Mouse (Mus musculus) hindbrain, postnatal 0 days (tissue): Measurements from ENCODE around the gene Rab34. TPM values are rescaled to one million over a fixed set of nuclear protein-coding genes. Genes with fewer than 3 reads are reported as not detected.

Experiments used
- ATAC-seq: fragments of 200-750 bp; cut with Nextera tagmentation; 2 replicates; pipeline ENCODE4 v1.8.0; 2017; ENCODE audit warnings: mild to moderate bottlenecking, moderate TSS enrichment, moderate library complexity
- DNase-seq: peaks from one replicate; pipeline ENCODE4 v3.0.0-alpha.2; 2015; ENCODE audit warnings: low spot score
- H3K27ac ChIP-seq: fragments of 300-500 bp; sonication (generic); 2 replicates; pipeline ENCODE4 v1.5.1; 2014; ENCODE audit warnings: mild to moderate bottlenecking
- H3K27me3 ChIP-seq: fragments of 300-500 bp; sonication (generic); 2 replicates; pipeline ENCODE4 v1.6.1; 2014; ENCODE audit warnings: low read length, mixed read lengths; ENCODE audit not compliant: insufficient read depth
- H3K36me3 ChIP-seq: fragments of 300-500 bp; sonication (generic); 2 replicates; pipeline ENCODE4 v1.6.1; 2014; ENCODE audit warnings: low read length, mixed read lengths; ENCODE audit not compliant: insufficient read depth
- H3K4me1 ChIP-seq: fragments of 300-500 bp; sonication (generic); 2 replicates; pipeline ENCODE4 v1.6.1; 2014; ENCODE audit warnings: antibody characterized with exemption, low read length, mixed read lengths; ENCODE audit not compliant: insufficient read depth
- H3K4me2 ChIP-seq: fragments of 300-500 bp; sonication (generic); 2 replicates; pipeline ENCODE4 v1.6.1; 2014; ENCODE audit warnings: low read depth, mild to moderate bottlenecking, low read length, moderate library complexity, mixed read lengths
- H3K4me3 ChIP-seq: fragments of 300-500 bp; sonication (generic); 2 replicates; pipeline ENCODE4 v1.5.1; 2014; ENCODE audit warnings: low read length
- H3K9ac ChIP-seq: fragments of 300-500 bp; sonication (generic); replicated peaks from 2 replicates; pipeline ENCODE4 v1.6.1; 2014; ENCODE audit warnings: mild to moderate bottlenecking, low read length, moderate library complexity, mixed read lengths
- H3K9me3 ChIP-seq: fragments of 300-500 bp; sonication (generic); 2 replicates; pipeline ENCODE4 v1.6.1; 2016; ENCODE audit warnings: low read length, mixed read lengths
- CTCF ChIP-seq: IDR thresholded peaks from 2 replicates; pipeline ENCODE4 v1.5.1; 2016; ENCODE audit warnings: antibody characterized with exemption, control low read depth, low read depth
- WGBS: fragments of 180-500 bp; shearing (Covaris S2); extraction: QIAGEN DNeasy Blood & Tissue Kit; methylation state at CpG from one replicate; pipeline ENCODE4 v1.1.7; 2014; 5-methylcytosine and 5-hydroxymethylcytosine counted together
- polyA plus RNA-seq: library from polyadenylated mRNA; unstranded; fragments of >200 nt; fragmentation: Nextera tagmentation; extraction: Ambion mirVana; gene quantifications from 2 replicates; pipeline ENCODE4 v1.2.1, GENCODE M21; 2015
- total RNA-seq: library from RNA; depleted of rRNA; stranded (reverse); fragments of >200 nt; gene quantifications from 2 replicates; pipeline ENCODE4 v1.2.3, GENCODE M21; 2014

The Rab34 gene
- total and polyA plus RNA-seq, 2 experiments from 2014 or later = 63.5 to 96.4 TPM

GRCm38 (mm10) chr11:78210615-78211014 is 22.4 kb downstream of the Rab34 start:
- Histone ChIP-seq H3K27me3 (no peaks in the 10 kb centered on the region), H3K4me2 (no peak overlapping the region), H3K4me1 (no peaks in the 10 kb centered on the region), H3K9ac (no peak overlapping the region), H3K4me3 (no peak overlapping the region), H3K36me3 (peaks cover 80% of the 10 kb centered on the region), H3K27ac (no peak overlapping the region), H3K9me3 (no peaks in the 10 kb centered on the region)
- DNase-seq (no peak), ATAC-seq (no peak)
- no peak for TF ChIP-seq CTCF
- WGBS = 75% methylated on average over 7 of the region's 7 CpGs

GRCm38 (mm10) chr11:78211513-78211912 is 23.3 kb downstream of the Rab34 start:
- no peak for TF ChIP-seq CTCF
- Histone ChIP-seq H3K36me3 (peaks cover 78% of the 10 kb centered on the region), H3K4me1 (no peaks in the 10 kb centered on the region), H3K4me2 (no peak overlapping the region), H3K9ac (no peak overlapping the region), H3K4me3 (no peak overlapping the region), H3K9me3 (no peaks in the 10 kb centered on the region), H3K27ac (no peak overlapping the region), H3K27me3 (no peaks in the 10 kb centered on the region)
- ATAC-seq = no peak
- 91% methylated on average over 5 of the region's 5 CpGs for WGBS
- no peak for DNase-seq

GRCm38 (mm10) chr11:78213086-78213817 is 25.0 kb downstream of the Rab34 start:
- no peak overlapping the region for H3K9ac ChIP-seq
- H3K4me2 ChIP-seq = no peak overlapping the region
- 97% methylated on average over 14 of the region's 14 CpGs for WGBS
- no peak for TF ChIP-seq CTCF
- peaks cover 75% of the 10 kb centered on the region for H3K36me3 ChIP-seq
- H3K9me3 ChIP-seq = no peaks in the 10 kb centered on the region
- no peaks in the 10 kb centered on the region for H3K27me3 ChIP-seq
- H3K27ac ChIP-seq = no peak overlapping the region
- H3K4me3 ChIP-seq = no peak overlapping the region
- no peaks in the 10 kb centered on the region for H3K4me1 ChIP-seq
- no peak for DNase-seq
- ATAC-seq = no peak

GRCm38 (mm10) chr11:78215709-78216317 is 27.6 kb downstream of the Rab34 start:
- no peak for TF ChIP-seq CTCF
- DNase-seq (peak; percentile 71), ATAC-seq (peak; percentile 97)
- no peak overlapping the region for H3K9ac ChIP-seq
- peak overlapping the region; percentile 82 for H3K27ac ChIP-seq
- peaks cover 74% of the 10 kb centered on the region for H3K36me3 ChIP-seq
- no peaks in the 10 kb centered on the region for H3K9me3 ChIP-seq
- H3K4me1 ChIP-seq = no peaks in the 10 kb centered on the region
- H3K4me3 ChIP-seq = no peak overlapping the region
- no peaks in the 10 kb centered on the region for H3K27me3 ChIP-seq
- 72% methylated on average over 11 of the region's 11 CpGs for WGBS
- H3K4me2 ChIP-seq = no peak overlapping the region

GRCm38 (mm10) chr11:78223586-78223985 is 35.4 kb downstream of the Rab34 start:
- TF ChIP-seq CTCF = no peak
- no peak for ATAC-seq
- peaks cover 95% of the 10 kb centered on the region for H3K36me3 ChIP-seq
- H3K9me3 ChIP-seq = no peaks in the 10 kb centered on the region
- no peak overlapping the region for H3K27ac ChIP-seq
- H3K4me3 ChIP-seq = no peak overlapping the region
- no peaks in the 10 kb centered on the region for H3K4me1 ChIP-seq
- no peaks in the 10 kb centered on the region for H3K27me3 ChIP-seq
- H3K9ac ChIP-seq = no peak overlapping the region
- no peak for DNase-seq
- H3K4me2 ChIP-seq = no peak overlapping the region
- WGBS = 86% methylated on average over 4 of the region's 4 CpGs

GRCm38 (mm10) chr11:78231518-78231917 is 43.3 kb downstream of the Rab34 start:
- no peak for TF ChIP-seq CTCF
- Histone ChIP-seq H3K27ac (no peak overlapping the region), H3K4me1 (no peaks in the 10 kb centered on the region), H3K36me3 (peaks cover 67% of the 10 kb centered on the region), H3K4me2 (no peak overlapping the region), H3K9ac (no peak overlapping the region), H3K9me3 (no peaks in the 10 kb centered on the region), H3K4me3 (no peak overlapping the region), H3K27me3 (no peaks in the 10 kb centered on the region)
- 96% methylated on average over 6 of the region's 6 CpGs for WGBS
- DNase-seq (no peak), ATAC-seq (no peak)
